Mouse (Mus musculus) MN1 (cell line): ENCODE results near the gene Slco4c1.

Experiments used
- DNase-seq: peaks from one replicate; pipeline ENCODE4 v3.0.0-alpha.2; 2016; ENCODE audit warnings: low spot score

Gene Slco4c1

GRCm38 (mm10) chr1:96768264-96768663, 103.7 kb downstream of the Slco4c1 start:
- no peak for DNase-seq

GRCm38 (mm10) chr1:96766535-96766934, 105.4 kb downstream of the Slco4c1 start:
- DNase-seq: no peak
